Mouse (Mus musculus): ENCODE measurements around the gene Ankrd44. TPM values are rescaled to one million over a fixed set of nuclear protein-coding genes. Genes with fewer than 3 reads are reported as not detected.

Gene Ankrd44
- total RNA-seq, 1 experiment from 2014 or later: 51.0 TPM

DNA sequence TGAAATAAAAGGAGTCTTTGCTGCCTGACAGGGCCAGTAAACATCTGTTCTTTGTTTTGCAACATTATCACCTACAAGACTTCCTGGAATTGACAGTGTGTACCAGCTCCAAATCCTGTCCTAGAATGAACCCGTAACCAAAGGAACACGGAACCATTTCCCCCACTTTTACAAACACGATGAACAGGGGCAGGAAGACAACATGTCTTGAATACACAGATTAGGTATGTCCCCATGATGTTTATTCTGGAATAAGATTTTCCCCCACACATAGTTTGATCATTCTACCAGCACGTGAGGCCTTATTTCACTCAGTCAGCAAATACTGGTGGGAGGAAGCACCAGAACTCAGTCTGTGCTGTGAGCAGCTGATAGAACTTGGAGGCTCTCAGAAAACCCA lies 241.9 kb downstream of the Ankrd44 start:
- ATAC-seq (replicated peaks; ENCODE audit: low read depth, poor library complexity, severe bottlenecking): 0 out of 2 replicates have a peak, but pooled peaks have one; percentile 22

DNA sequence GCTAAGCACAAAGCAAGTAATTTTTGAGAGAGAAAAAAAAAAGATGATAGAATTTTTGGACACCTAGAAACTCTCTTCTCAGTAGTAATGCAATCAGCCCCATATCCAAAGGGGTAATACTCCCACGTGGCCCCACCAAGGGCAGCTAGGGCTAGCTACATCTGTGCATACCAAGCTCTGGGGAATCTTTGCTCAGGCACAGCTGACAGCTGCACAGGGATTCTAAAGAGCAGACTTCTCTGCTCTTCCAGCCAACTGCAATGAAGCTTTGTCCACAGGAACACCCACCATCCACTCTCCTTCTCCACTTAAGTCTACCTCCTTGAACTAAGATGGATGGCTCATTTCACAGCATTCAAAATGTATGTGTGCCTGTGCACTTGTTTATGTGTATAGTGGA lies 246.6 kb downstream of the Ankrd44 start:
- no peak for ATAC-seq (replicated peaks; ENCODE audit: low read depth, poor library complexity, severe bottlenecking)

DNA sequence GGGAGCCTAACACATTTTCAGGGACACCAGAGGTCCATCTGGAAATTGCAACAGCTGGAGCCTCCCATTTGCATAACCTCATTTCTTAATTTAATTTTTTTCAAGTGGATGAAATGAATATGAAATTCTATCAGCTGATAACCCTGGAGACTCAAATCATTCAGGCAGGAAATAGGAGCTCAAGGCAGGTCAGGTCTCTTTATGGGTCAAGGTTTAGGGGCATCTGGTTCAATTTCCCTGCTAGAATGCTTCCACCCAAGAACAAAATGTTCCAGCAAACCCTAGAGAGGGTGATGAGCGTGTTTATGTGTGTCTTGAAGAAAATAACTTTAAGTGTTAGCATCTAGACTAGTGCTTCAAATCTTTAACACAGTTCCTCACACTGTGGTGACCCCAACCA lies 248.2 kb downstream of the Ankrd44 start:
- ATAC-seq (replicated peaks; ENCODE audit: low read depth, poor library complexity, severe bottlenecking): no peak

DNA sequence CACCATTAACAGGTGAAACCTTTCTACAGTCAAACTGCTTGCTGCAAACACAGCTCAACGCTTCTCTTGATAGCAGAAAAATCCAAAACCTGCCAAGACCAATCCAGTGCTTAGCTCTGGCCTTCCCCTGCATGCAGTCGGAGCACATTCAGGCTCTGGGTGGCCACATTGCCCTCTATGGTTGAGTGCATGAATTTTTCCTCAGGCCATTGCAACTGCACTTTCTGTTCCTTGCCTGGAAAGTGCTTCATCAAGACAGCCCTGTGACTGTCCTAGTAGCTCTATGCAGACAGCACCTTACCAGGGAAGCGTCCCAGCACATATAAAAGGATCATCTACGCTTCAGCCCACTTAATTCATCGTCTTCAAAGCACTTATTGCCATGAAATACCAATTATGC lies 250.7 kb downstream of the Ankrd44 start:
- ATAC-seq (replicated peaks; ENCODE audit: low read depth, poor library complexity, severe bottlenecking): no peak

DNA sequence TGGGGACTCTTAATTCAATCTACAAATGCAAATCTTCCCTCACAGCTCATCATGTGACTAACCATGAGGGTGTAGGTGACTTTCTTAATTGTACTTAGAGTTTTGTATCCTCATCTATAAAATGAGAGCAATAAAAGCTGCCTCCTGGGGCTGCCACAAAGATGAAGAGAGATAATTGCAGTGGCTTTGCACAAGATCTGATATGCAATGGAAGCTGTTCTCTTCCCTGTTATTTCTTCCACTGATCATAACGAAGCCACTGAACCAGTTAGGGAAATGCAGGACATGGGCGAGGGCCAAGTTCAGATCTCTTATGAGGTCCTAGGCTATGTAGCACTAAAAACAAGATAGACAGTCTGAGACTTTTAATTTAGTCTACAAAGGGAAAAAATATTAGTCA lies 258.2 kb downstream of the Ankrd44 start:
- no peak for ATAC-seq (replicated peaks; ENCODE audit: low read depth, poor library complexity, severe bottlenecking)

DNA sequence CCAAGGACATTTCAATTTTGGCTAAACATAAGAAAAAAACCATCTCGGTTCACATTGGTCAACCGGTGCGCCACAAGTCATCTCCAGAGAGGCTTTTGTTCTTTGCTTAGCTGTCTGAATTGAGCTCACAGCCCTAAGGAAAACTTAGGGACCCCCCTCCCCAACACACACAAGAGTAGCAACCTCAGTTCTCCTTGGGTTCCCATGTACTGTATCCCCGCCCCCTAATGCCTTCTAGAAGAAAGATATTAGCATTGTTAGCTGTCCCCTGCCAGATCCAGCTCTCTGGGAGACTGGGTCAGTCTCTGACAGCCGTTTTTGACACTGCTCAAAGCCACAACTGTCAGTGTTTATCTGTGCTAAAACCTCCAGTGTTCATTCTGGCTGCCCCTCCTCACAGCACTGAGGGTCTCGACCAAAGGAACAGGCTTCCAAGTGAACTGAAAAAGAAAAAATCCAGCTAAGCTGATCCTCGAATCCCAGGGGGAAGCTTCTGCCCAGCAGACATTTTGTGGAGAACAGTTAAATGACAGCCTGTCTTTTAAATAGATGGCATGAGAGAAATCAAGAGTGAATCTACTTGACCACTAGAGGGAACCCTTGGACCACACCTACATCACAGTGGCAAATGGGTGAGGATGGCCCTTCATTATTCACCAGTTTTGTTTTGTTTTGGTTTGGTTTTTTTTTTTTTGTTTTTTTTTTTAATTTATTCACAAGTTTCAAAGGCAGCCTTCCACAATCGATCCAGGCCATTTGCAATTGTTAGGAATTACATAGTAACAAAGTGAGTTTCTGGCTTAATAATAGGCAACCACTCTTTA lies 260.4 kb downstream of the Ankrd44 start:
- ATAC-seq (replicated peaks; ENCODE audit: low read depth, poor library complexity, severe bottlenecking): peak; percentile 93

DNA sequence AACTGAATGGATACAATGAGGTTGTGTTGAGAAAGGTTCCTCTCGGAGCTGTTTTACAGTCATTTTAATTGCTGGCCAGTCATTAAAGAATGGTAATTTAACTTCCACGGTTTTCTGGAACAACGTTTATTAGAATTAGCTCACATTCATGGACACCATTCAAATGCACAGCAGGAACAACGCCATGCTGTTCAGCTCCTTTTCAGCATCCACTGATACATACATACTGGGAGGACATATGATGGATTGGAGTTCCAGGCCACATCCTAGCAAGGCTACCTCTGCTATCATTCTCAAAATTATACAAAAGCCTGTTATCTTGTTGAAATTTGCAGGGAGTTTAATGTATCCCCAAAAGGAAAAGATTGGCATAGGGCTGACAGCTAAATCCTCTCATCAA lies 261.1 kb downstream of the Ankrd44 start:
- ATAC-seq (replicated peaks; ENCODE audit: low read depth, poor library complexity, severe bottlenecking): no peak

DNA sequence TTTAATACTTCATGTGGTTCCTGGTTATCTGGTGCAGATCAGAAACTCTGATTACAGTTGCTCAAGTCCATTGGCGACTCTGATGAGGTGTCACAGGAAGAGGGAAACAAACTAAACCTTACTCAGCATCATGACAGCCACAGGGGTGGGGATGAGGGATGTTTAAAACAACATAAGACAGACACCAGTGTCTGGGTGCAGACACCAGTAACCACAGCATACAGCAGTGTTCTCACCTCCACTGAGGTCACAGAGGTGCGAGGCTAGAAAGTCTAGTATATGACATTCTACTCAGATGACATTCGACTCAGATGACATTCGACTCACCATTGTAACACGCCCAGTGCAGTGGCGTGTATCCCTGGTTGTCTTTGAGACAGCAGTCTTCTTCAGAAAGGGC lies 265.5 kb downstream of the Ankrd44 start:
- no peak for ATAC-seq (replicated peaks; ENCODE audit: low read depth, poor library complexity, severe bottlenecking)

DNA sequence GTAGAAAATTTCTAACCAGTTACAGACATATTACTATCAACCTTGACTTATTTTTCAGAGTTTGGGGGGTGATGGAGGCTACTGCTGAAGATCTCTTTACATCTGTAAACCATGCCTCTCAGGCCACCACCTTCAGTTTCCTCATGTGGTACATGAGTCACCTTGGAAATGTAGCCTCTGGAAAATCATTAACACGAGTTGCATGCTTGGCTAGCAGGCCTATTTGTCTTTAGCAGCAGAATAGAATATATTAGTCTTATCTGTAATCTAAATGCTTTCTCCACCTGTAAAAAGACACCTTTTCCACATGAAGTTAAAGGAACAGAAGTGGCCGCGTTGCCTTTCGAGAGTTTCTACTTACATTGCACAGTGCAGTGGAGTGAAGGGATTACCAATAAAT lies 267.6 kb downstream of the Ankrd44 start:
- no peak for ATAC-seq (replicated peaks; ENCODE audit: low read depth, poor library complexity, severe bottlenecking)

DNA sequence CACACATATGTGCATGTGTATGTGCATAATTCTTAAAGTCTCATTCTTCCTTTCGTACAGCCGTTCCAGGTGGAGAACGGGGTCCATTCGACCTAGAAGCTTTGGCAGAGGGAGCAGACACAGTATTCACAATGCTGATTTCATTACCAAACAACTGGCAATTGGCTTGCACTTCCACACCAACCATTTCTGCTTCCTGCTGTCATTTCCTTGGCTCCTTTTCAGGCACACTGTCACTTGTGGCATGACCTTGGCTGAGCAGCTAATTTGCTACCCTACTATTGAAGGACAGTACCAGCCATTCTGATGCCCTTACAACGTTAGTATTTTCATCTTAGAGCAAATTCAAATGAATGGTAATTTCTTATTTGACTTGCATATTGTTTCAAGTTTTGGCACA lies 277.9 kb downstream of the Ankrd44 start:
- ATAC-seq (replicated peaks; ENCODE audit: low read depth, poor library complexity, severe bottlenecking): no peak

DNA sequence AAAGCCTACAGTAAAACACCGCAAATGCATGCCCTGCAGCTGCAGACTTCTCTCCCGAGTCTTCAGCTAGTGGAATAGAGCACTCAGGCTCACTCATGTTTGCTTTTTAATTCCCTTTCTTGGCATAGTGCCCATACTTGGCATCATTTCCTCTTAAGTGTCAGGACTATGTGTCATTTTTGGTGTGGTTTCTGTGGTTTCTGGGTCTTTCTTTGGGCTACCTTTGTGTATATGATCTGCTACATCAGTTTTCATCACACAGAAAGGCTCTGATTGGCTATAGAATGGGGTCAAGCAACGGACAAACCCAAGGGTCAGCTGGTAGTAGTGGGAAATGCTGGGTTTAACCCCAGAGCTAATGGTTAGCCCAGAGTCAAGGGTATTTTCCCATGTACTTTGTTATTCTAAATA lies 278.8 kb downstream of the Ankrd44 start:
- ATAC-seq (replicated peaks; ENCODE audit: low read depth, poor library complexity, severe bottlenecking): peak; percentile 52

DNA sequence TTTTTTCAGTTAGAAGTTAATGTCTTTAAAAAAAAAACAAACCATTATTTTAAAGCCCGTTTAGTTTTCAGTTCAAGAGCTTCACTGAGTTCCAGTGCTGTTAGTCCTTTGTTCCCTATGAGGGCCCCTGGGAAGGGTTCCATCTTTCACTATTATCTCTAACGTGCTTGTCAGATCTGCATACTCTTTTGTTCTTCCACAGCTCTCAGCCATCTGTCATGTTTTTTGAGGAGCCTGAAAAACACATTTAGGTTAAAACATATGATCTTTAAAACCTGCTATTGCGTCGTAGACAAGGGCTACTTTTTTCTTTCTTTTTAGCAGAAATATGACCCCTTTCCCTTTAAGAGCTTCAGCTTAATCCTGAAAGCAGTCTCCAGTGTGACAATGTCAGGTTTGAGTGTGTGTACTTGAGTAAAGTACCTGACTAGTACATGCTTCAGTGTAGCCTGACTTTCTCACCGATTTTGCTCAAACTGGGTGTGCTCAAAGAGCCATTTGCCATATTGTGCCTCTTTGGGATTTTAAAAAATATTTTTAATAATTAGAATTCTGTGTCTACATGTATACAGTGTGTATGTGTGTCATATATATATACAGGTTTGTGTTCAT lies 285.9 kb downstream of the Ankrd44 start:
- ATAC-seq (replicated peaks; ENCODE audit: low read depth, poor library complexity, severe bottlenecking): no peak

DNA sequence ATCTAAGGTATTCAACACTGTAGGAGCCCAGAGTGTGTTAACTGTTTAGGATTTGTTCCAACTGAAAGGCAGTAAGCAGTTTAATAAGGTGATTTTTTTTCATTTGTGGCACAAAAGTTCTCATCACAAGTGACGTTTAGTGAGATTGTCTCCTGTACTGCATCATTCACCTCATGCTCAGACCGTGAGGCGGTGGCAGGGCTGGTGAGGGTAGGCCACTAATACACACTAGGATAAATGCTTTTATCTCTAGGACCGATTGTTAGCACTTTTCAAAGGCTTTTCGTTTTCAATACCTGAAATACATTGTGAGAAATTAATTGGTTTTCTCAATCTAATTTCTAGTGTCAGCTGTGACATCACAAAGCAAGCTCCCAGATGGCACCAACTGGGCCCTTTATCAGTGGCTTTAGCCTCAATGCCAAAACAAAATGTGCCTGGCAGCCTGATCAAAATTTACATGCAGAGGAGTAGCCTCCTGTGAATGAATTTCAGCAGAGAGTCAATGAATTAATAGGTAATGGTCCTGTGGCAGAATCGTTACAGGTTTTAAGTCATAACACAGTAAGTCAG lies 286.6 kb downstream of the Ankrd44 start:
- no peak for ATAC-seq (replicated peaks; ENCODE audit: low read depth, poor library complexity, severe bottlenecking)

DNA sequence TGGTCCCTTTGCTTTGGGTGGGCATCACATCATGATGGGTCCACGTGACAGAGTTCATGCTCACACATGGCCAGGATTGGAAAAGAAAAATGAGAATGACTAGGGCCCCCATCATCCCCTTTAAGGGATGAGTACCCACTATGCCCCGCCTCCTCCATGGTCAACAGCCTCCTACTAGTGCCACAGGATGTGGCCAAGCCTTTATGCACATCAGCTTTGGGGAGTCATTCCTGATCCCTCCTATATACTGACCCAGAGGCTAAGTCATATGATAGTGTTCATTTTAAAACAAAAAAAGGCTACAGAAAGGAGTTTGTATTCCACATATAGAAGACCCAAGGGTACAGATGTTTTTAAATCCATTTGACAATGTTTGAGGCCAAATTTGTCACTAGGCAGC lies 287.1 kb downstream of the Ankrd44 start:
- no peak for ATAC-seq (replicated peaks; ENCODE audit: low read depth, poor library complexity, severe bottlenecking)

DNA sequence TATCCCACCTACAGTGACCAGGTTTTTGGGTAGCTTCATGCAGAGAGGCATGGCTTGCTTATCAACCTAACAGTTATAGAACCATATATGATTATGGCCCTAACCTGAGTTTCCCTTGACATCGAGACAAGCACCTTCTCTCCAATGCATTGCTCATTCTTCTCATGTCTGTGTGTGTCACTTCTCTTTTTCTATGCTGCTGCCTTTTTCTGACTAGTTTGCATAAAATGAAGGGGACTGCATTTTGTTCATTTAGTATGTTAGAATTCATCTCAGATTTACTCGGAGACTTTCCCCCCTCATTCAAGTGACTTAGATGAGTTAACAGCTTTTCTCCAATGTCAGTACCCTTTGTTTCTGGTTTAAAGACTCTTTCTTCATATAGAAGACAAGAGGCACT lies 288.8 kb downstream of the Ankrd44 start:
- ATAC-seq (replicated peaks; ENCODE audit: low read depth, poor library complexity, severe bottlenecking): no peak

DNA sequence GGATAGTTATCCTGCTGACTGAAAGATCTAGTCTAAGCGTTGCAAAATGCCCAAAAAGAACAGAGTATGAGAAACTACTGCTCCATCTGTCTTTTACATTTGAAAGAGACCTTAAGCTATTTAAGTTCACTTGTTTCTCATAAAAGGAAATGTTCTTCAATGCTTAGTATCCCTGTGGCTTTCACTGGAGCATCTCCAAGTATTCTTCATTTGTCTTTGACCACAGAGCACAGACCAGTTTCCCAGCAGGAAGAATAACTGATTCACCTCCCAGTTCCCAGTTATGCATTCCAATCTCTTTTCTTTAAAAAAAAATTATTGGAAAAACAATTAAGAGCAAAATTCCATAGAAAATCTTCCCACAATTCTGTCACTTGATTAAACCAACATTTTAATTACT lies 297.1 kb downstream of the Ankrd44 start:
- ATAC-seq (replicated peaks; ENCODE audit: low read depth, poor library complexity, severe bottlenecking): no peak

DNA sequence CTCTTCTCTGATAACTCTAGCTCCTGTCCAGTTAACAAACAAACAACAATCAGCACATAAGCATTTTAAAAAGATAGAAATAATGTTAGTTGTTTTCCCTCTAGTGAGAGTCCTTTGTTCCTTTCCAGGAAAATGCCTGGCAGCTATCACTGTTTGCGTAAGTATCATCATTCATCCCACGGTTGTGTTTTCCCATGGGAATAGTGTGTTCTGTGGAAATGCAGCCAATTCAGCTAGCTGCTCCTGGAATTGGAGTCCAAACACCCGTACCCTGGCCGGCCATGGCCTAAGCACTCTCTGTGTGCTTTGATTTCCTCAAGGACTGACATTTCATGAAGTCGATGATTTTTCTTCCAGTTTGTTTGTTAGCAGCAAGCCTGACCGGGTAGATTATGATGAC lies 311.2 kb downstream of the Ankrd44 start:
- no peak for ATAC-seq (replicated peaks; ENCODE audit: low read depth, poor library complexity, severe bottlenecking)

DNA sequence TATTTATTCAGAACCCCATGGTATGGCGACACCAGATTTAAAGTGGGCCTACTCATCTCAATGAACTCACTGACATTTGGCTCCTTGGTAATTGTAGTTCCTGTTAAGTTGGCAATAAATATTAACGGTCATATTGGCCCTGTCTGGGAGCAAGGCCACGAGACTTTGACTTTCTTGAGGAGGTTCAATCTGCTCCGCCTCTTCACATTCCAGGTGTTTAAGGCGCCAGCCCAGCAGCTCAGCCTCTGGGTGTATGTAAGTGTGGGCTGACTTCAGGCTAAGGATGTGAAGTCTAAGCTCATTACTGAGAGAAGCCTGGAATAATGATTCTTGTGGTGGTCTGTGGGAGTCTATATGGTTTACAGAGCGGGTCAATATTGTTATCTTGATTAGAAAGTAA lies 313.8 kb downstream of the Ankrd44 start:
- no peak for ATAC-seq (replicated peaks; ENCODE audit: low read depth, poor library complexity, severe bottlenecking)

DNA sequence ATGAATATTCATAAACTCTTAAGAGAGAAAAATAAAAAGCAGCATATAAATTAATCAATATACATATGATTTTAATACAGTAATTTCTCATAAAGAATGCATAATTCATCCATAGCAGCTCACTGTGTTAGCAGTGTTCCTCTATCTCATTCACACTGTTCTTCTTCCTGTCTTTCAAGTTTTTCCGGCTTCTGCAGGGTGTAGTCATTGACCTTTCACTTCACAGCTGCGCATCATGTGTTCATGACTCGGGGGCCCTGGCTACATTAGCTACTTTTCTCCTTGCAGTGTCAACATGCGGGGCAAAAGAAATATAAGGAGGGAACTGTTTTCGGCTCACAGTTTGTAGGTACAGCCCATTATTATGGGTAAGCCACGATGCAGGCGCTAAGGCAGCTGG lies 314.3 kb downstream of the Ankrd44 start:
- no peak for ATAC-seq (replicated peaks; ENCODE audit: low read depth, poor library complexity, severe bottlenecking)

DNA sequence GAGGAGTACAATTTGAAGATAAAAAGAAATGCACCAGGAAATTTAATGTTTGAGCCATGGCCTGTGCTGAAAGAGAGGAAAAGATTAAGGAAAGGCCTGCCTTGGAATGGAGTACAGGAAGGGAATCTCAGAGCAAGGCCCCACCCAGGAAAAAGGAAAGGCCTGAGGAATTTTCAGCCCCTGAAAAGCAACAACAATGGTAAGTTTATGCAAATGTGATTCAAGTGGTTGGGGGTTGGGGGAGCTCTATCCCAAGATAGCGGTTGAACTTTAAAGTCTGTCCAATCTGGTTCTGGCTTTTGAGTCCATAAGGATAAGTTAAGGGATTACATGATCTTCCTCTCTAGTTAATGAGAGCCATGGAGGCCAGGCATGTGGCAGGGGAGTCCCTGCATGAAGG lies 319.3 kb downstream of the Ankrd44 start:
- no peak for ATAC-seq (replicated peaks; ENCODE audit: low read depth, poor library complexity, severe bottlenecking)

DNA sequence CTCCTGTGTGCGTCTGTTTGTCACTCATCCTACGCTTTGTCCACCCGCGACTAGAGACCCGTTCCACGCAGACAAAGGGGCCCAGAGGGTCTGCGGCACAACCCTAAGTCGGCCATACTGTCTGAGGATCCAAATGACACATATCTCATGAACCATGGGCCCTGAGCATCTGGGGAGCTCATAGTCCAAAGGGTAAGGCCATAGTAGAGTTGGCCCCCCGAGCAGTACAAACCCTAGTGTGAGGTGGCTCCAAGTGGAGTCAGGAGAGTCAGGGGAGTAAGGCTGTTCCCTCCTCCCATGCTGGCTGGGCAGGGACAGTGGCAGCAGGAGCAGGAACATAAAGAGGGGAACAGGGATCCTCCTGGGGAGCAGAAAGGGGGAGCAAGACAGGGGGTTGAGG lies 324.5 kb downstream of the Ankrd44 start:
- ATAC-seq (replicated peaks; ENCODE audit: low read depth, poor library complexity, severe bottlenecking): no peak

DNA sequence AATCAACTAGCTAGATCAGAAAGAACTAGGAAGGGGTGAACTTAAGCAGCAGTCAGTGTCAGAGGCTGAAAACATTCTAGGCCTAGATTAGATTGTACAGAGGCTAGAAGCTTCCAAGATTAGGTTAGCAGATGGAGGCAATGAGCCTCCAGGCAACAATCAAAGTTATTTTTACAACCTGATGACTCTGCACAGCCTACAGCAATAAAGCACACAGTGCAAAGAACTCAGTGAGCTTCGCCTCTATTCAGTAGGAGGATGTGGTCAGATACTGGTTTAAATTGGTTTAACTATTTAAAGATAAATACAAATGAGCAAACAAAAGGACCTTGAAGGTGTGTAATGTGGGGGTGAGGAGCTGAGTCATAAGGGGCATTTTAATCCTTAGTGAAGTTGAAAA lies 325.9 kb downstream of the Ankrd44 start:
- no peak for ATAC-seq (replicated peaks; ENCODE audit: low read depth, poor library complexity, severe bottlenecking)
